ENCODE assay signal across 9 mouse cellular contexts in genomic region chr16:45723172-45723901, GRCm38 (mm10). TPM values are rescaled to one million over a fixed set of nuclear protein-coding genes. Genes with fewer than 3 reads are reported as not detected.
DNase-seq lines count a peak whose midpoint lies in the region; ATAC-seq and TF ChIP-seq lines count a peak whose summit lies in the region.
"Had no signal": no experiment of that assay in that cellular context is flagged by ENCODE, and none has a peak within 500 bp of the region (broad histone marks: within the 10 kb centered on the region; RNA-seq: fewer than 3 reads in every experiment).

No protein-coding gene starts in this region.

- peak overlapping the region; percentile 91 for H3K4me2 ChIP-seq in heart, embryonic 13.5 days
- peak overlapping the region; percentile 92 for H3K4me2 ChIP-seq in limb, embryonic 14.5 days (replicated peaks; ENCODE audit: low read depth, low read length, severe bottlenecking)

- ATAC-seq in heart, embryonic 13.5 days (ENCODE audit: extremely low read depth, insufficient number of reproducible peaks, low FRiP score, low TSS enrichment): no peak
- peak; percentile 17 for ATAC-seq in activated CD4-positive, CD25-positive, alpha-beta regulatory T cell, adult 4 months
- no peak for ATAC-seq in limb, embryonic 14.5 days (ENCODE audit: low FRiP score, low read depth)

- no peaks in the 10 kb centered on the region for H3K27me3 ChIP-seq in heart, embryonic 13.5 days (replicated peaks)
- H3K27me3 ChIP-seq in forebrain, embryonic 10.5 days (ENCODE audit: poor library complexity, severe bottlenecking): no peaks in the 10 kb centered on the region
- H3K27me3 ChIP-seq in limb, embryonic 14.5 days (ENCODE audit: control insufficient read depth, insufficient read depth, low read length): no peaks in the 10 kb centered on the region

- peak overlapping the region; percentile 60 for H3K4me3 ChIP-seq in heart, embryonic 13.5 days
- peak overlapping the region; percentile 71 for H3K4me3 ChIP-seq in forebrain, embryonic 10.5 days
- peak overlapping the region; percentile 51 for H3K4me3 ChIP-seq in limb, embryonic 14.5 days (replicated peaks; ENCODE audit: low read length)
- H3K4me3 ChIP-seq: myocyte had no signal

- WGBS in heart, embryonic 13.5 days: 58% methylated on average over 6 of the region's 6 CpGs
- 49% methylated on average over 6 of the region's 6 CpGs for WGBS in forebrain, embryonic 10.5 days
- WGBS in limb, embryonic 14.5 days: 56% methylated on average over 6 of the region's 6 CpGs

- no peak for DNase-seq in heart, adult 8-10 months (ENCODE audit: low spot score)
- DNase-seq in forebrain, embryonic 10.5 days (ENCODE audit: extremely low spot score, low spot score): no peak
- DNase-seq in limb, embryonic 14.5 days (ENCODE audit: low spot score): no peak
- DNase-seq in adrenal gland, postnatal 10 days: no peak
- DNase-seq in ovary, postnatal 14 days (ENCODE audit: low spot score): no peak
- DNase-seq in spleen, postnatal 14 days (ENCODE audit: low spot score in 2 of 2): no peak

- H3K9ac ChIP-seq in heart, embryonic 13.5 days: peak overlapping the region; percentile 76; the same call in 1 of the 2 replicates
- H3K9ac ChIP-seq in limb, embryonic 14.5 days (ENCODE audit: low read depth, low read length, severe bottlenecking): peak overlapping the region; percentile 64

- TF ChIP-seq POLR2A in limb, embryonic 14.5 days (IDR thresholded peaks at IDR 0.05; ENCODE audit: borderline replicate concordance, extremely low read depth, insufficient read depth, insufficient read length): no peak

- H3K9me3 ChIP-seq in heart, embryonic 13.5 days: no peaks in the 10 kb centered on the region
- no peaks in the 10 kb centered on the region for H3K9me3 ChIP-seq in forebrain, embryonic 10.5 days
- H3K9me3 ChIP-seq in limb, embryonic 14.5 days (ENCODE audit: control insufficient read depth, low read length): no peaks in the 10 kb centered on the region

- no peak overlapping the region for H3K27ac ChIP-seq in heart, embryonic 13.5 days (replicated peaks)
- H3K27ac ChIP-seq in forebrain, embryonic 10.5 days: peak overlapping the region; percentile 95
- no peak overlapping the region for H3K27ac ChIP-seq in limb, embryonic 14.5 days (replicated peaks; ENCODE audit: low read depth, low read length)

- H3K36me3 ChIP-seq in heart, embryonic 13.5 days: peaks cover 7% of the 10 kb centered on the region
- H3K36me3 ChIP-seq in forebrain, embryonic 10.5 days (replicated peaks): peaks cover 47% of the 10 kb centered on the region
- H3K36me3 ChIP-seq in limb, embryonic 14.5 days (ENCODE audit: control insufficient read depth, insufficient read depth, low read length): no peaks in the 10 kb centered on the region

- H3K4me1 ChIP-seq in heart, embryonic 13.5 days: peaks cover 14% of the 10 kb centered on the region
- peaks cover 53% of the 10 kb centered on the region for H3K4me1 ChIP-seq in forebrain, embryonic 10.5 days
- H3K4me1 ChIP-seq in limb, embryonic 14.5 days (ENCODE audit: control insufficient read depth, insufficient read depth, low read length): no peaks in the 10 kb centered on the region

RNA-seq across cellular contexts. Expression of gene Tagln3, which starts 1.1 kb away (rescaled TPM):
- 6.6 and 6.7 TPM in 2 replicates for polyA plus RNA-seq in heart, embryonic 13.5 days (2015; fragmentation: Nextera tagmentation; extraction: Ambion mirVana)
- under 1 TPM in 3 of 4 experiments, not detected in 1; 0.60 to 0.98 (median 0.78) TPM for total RNA-seq in heart, adult 8-10 months (2022)
- not detected for polyA plus RNA-seq in activated CD4-positive, CD25-positive, alpha-beta regulatory T cell, adult 4 months (2017; shearing (Covaris generic))
- polyA plus RNA-seq in forebrain, embryonic 10.5 days (2016; fragmentation: Nextera tagmentation; extraction: Ambion mirVana): 83.4 and 104 TPM in 2 replicates
- 12.9 and 14.6 TPM in 2 replicates for polyA plus RNA-seq in limb, embryonic 14.5 days (2012; rRNA removed)
- 8.1 and 10.8 TPM in 2 replicates for polyA plus RNA-seq in limb, embryonic 14.5 days (2014; fragmentation: Nextera tagmentation; extraction: Ambion mirVana)
- total RNA-seq in adrenal gland, postnatal 10 days (2021): 10 to 100 TPM in 1 of 2 experiments, 1 to 10 TPM in 1; 7.1 to 12.1 TPM

RNA-seq across cellular contexts. Expression of gene Abhd10, which starts 19.4 kb away (rescaled TPM):
- 27.6 and 29.3 TPM in 2 replicates for polyA plus RNA-seq in heart, embryonic 13.5 days (2015; fragmentation: Nextera tagmentation; extraction: Ambion mirVana)
- total RNA-seq in heart, adult 8-10 months (2022): 10 to 100 TPM; 16.5 to 20.8 (median 17.1) TPM
- polyA plus RNA-seq in activated CD4-positive, CD25-positive, alpha-beta regulatory T cell, adult 4 months (2017; shearing (Covaris generic)): 10 to 100 TPM in 1 of 2 experiments, 1 to 10 TPM in 1; 9.7 to 24.1 TPM
- polyA plus RNA-seq in forebrain, embryonic 10.5 days (2016; fragmentation: Nextera tagmentation; extraction: Ambion mirVana): 41.2 and 41.4 TPM in 2 replicates
- polyA plus RNA-seq in limb, embryonic 14.5 days (2012; rRNA removed): 23.1 and 28.3 TPM in 2 replicates
- polyA plus RNA-seq in limb, embryonic 14.5 days (2014; fragmentation: Nextera tagmentation; extraction: Ambion mirVana): 29.6 and 32.9 TPM in 2 replicates
- total RNA-seq in adrenal gland, postnatal 10 days (2021): 10 to 100 TPM; 23.0 to 26.4 TPM

RNA-seq across cellular contexts. Expression of gene Tmprss7, which starts 29.9 kb away (rescaled TPM):
- polyA plus RNA-seq in heart, embryonic 13.5 days (2015; fragmentation: Nextera tagmentation; extraction: Ambion mirVana): 0.09 TPM in 1 of 2 replicates, not detected in the other
- not detected for total RNA-seq in heart, adult 8-10 months (2022)
- polyA plus RNA-seq in activated CD4-positive, CD25-positive, alpha-beta regulatory T cell, adult 4 months (2017; shearing (Covaris generic)): not detected
- polyA plus RNA-seq in forebrain, embryonic 10.5 days (2016; fragmentation: Nextera tagmentation; extraction: Ambion mirVana): 0.31 and 0.42 TPM in 2 replicates
- polyA plus RNA-seq in limb, embryonic 14.5 days (2012; rRNA removed): 0.35 and 0.49 TPM in 2 replicates
- 0.11 TPM in 1 of 2 replicates, not detected in the other for polyA plus RNA-seq in limb, embryonic 14.5 days (2014; fragmentation: Nextera tagmentation; extraction: Ambion mirVana)
- under 1 TPM; 0.30 to 0.82 TPM for total RNA-seq in adrenal gland, postnatal 10 days (2021)
- polyA plus RNA-seq: myocyte had no signal
